Mouse (Mus musculus) cerebellum, adult (tissue): Measurements from ENCODE around the gene Ube2m.
"Not testable (repeated sequence)": the region's sequence is repeated elsewhere in the genome, so short reads cannot be mapped to it uniquely, and the experiment has no call there.

Experiments
- ATAC-seq: cut with Nextera tagmentation; 2 replicates; pipeline ENCODE4 v1.9.2; 2017; ENCODE audit warnings: mild to moderate bottlenecking, moderate library complexity, mixed read lengths; ENCODE audit not compliant: insufficient number of reproducible peaks, low FRiP score, low TSS enrichment

The Ube2m gene

GRCm38 (mm10) chr7:13037901-13038555 is at the start of gene Ube2m:
Gene Ube2m, minus strand, starts transcription at chr7:13038275.
- ATAC-seq = peak; percentile 63

- no peak for ATAC-seq
Observed at GRCm38 (mm10) chr7:13072293-13072692, 34.2 kb upstream of the Ube2m start.

- ATAC-seq = not testable (repeated sequence)
Observed at GRCm38 (mm10) chr7:13063399-13063798, 25.3 kb upstream of the Ube2m start.

GRCm38 (mm10) chr7:13059536-13059935 is 21.5 kb upstream of the Ube2m start:
- ATAC-seq = no peak

- no peak for ATAC-seq
Observed at GRCm38 (mm10) chr7:13056913-13057700, 19.0 kb upstream of the Ube2m start.

- peak; percentile 95 for ATAC-seq
Observed at GRCm38 (mm10) chr7:13054287-13055010, 16.4 kb upstream of the Ube2m start, which contains the start of gene Mzf1. Gene Mzf1, minus strand, starts transcription at chr7:13054764.

- no peak; the same call in 1 of the 2 replicates for ATAC-seq
Observed at GRCm38 (mm10) chr7:13053961-13054286, 15.8 kb upstream of the Ube2m start.

GRCm38 (mm10) chr7:13053501-13053900 is 15.4 kb upstream of the Ube2m start:
- no peak for ATAC-seq

GRCm38 (mm10) chr7:13053001-13053400 is 14.9 kb upstream of the Ube2m start:
- no peak for ATAC-seq

- no peak for ATAC-seq
Observed at GRCm38 (mm10) chr7:13046084-13046483, 8.0 kb upstream of the Ube2m start.

GRCm38 (mm10) chr7:13044254-13044625 is 6.2 kb upstream of the Ube2m start:
- peak; percentile 16; the same call in 1 of the 2 replicates for ATAC-seq

GRCm38 (mm10) chr7:13043445-13044253 is 5.6 kb upstream of the Ube2m start:
- peak; percentile 53 for ATAC-seq

GRCm38 (mm10) chr7:13043120-13043444 is 5.0 kb upstream of the Ube2m start:
- peak; percentile 2; the same call in 1 of the 2 replicates for ATAC-seq

- ATAC-seq = no peak
Observed at GRCm38 (mm10) chr7:13042511-13042910, 4.4 kb upstream of the Ube2m start.

GRCm38 (mm10) chr7:13041256-13041655 is 3.2 kb upstream of the Ube2m start:
- no peak for ATAC-seq

GRCm38 (mm10) chr7:13039181-13039580 is 1.1 kb upstream of the Ube2m start:
- ATAC-seq = no peak

GRCm38 (mm10) chr7:13038621-13039169 is 620 bp upstream of the Ube2m start:
- no peak for ATAC-seq

GRCm38 (mm10) chr7:13037366-13037765 is 709 bp downstream of the Ube2m start:
- ATAC-seq = no peak

- ATAC-seq = no peak
Observed at GRCm38 (mm10) chr7:13036806-13037205, 1.3 kb downstream of the Ube2m start.

- no peak for ATAC-seq
Observed at GRCm38 (mm10) chr7:13035211-13035855, 2.7 kb downstream of the Ube2m start.
